Mouse (Mus musculus) ES-Bruce4 (cell line): Measurements from ENCODE around the gene Serpine2. TPM values are rescaled to one million over a fixed set of nuclear protein-coding genes. Genes with fewer than 3 reads are reported as not detected.

Experiments
- H3K27ac ChIP-seq: 2 replicates; pipeline ENCODE4 v1.5.1; 2012; ENCODE audit warnings: low read length, inconsistent platforms; ENCODE audit not compliant: insufficient read depth
- H3K27me3 ChIP-seq: 2 replicates; pipeline ENCODE4 v1.6.1; 2012; ENCODE audit warnings: mild to moderate bottlenecking, low read length, inconsistent platforms; ENCODE audit not compliant: control insufficient read depth, poor library complexity, insufficient read depth, severe bottlenecking
- H3K36me3 ChIP-seq: 2 replicates; pipeline ENCODE4 v1.6.1; 2012; ENCODE audit warnings: inconsistent platforms, mild to moderate bottlenecking, low read length, moderate library complexity; ENCODE audit not compliant: control insufficient read depth, poor library complexity, insufficient read depth, severe bottlenecking
- H3K4me1 ChIP-seq: one replicate; pipeline ENCODE4 v1.8.1; 2011; ENCODE audit warnings: low read length; ENCODE audit not compliant: control insufficient read depth, insufficient read depth
- H3K4me3 ChIP-seq: 2 replicates; pipeline ENCODE4 v1.5.1; 2011; ENCODE audit warnings: low read depth, mild to moderate bottlenecking, low read length
- H3K9ac ChIP-seq: 2 replicates; pipeline ENCODE4 v1.6.1; 2012; ENCODE audit warnings: low read depth, mild to moderate bottlenecking, inconsistent platforms; ENCODE audit not compliant: poor library complexity, severe bottlenecking
- H3K9me3 ChIP-seq: replicated peaks from 2 replicates; pipeline ENCODE4 v1.6.1; 2012; ENCODE audit warnings: mild to moderate bottlenecking, low read length, inconsistent platforms; ENCODE audit not compliant: control insufficient read depth, poor library complexity, insufficient read depth, severe bottlenecking
- CTCF ChIP-seq: IDR thresholded peaks from one replicate; pipeline ENCODE4 v1.8.1; 2011; ENCODE audit warnings: low read depth, low read length
- POLR2A ChIP-seq: IDR thresholded peaks from one replicate; pipeline ENCODE4 v1.8.1; 2011; ENCODE audit warnings: low read length; ENCODE audit not compliant: insufficient read depth
- polyA plus RNA-seq: library from polyadenylated mRNA; stranded (reverse); fragments of >200 nt; gene quantifications from 2 replicates; pipeline ENCODE4 v1.2.4, GENCODE M21; 2011; ENCODE audit warnings: low read depth; ENCODE audit not compliant: missing spikeins, insufficient read depth, insufficient read length

Serpine2 gene
- polyA plus RNA-seq, 1 experiment, result 71.0 TPM

GRCm38 (mm10) chr1:79751186-79751585 lies 109.8 kb downstream of the Serpine2 start:
- no peak overlapping the region for H3K27ac ChIP-seq

DNA sequence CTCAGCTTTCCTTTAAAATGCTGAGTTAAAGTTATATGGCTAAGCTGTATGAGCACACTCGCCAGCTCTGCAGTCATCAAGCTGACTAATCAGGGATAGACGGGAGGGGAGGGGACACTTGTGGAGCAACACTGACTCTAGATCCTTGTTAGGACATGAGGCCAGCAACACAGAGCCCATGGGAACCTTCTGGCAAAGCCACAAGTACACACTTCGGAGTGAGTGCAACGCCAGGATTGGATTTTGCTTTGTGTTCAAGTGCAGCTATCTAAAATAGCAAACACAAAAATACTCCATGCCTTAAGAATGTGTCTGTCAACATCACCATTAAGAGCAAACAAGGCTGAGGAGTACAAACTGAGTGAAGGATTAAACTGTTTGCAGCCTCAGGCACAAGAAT lies 114.9 kb downstream of the Serpine2 start:
- H3K9me3 ChIP-seq, result no peaks in the 10 kb centered on the region
- H3K36me3 ChIP-seq, result no peaks in the 10 kb centered on the region
- H3K4me1 ChIP-seq, result no peaks in the 10 kb centered on the region
- H3K9ac ChIP-seq, result no peak overlapping the region
- H3K27ac ChIP-seq, result no peak overlapping the region
- TF ChIP-seq POLR2A, result no peak
- no peak for TF ChIP-seq CTCF
- no peaks in the 10 kb centered on the region for H3K27me3 ChIP-seq
- no peak overlapping the region for H3K4me3 ChIP-seq

More at GRCm38 (mm10) chr1:79751186-79751585, 109.8 kb downstream of the Serpine2 start:
- Histone ChIP-seq H3K4me3 (no peak overlapping the region), H3K36me3 (no peaks in the 10 kb centered on the region), H3K9me3 (no peaks in the 10 kb centered on the region), H3K9ac (no peak overlapping the region), H3K4me1 (no peaks in the 10 kb centered on the region), H3K27me3 (no peaks in the 10 kb centered on the region)
- TF ChIP-seq CTCF, result no peak

Other genes starting within 250 kb of the Serpine2 start
- gene Ap1s3, start 189.2 kb downstream of the Serpine2 start, polyA plus RNA-seq, result 26.8 and 32.6 TPM in 2 replicates
- 36.2 and 41.4 TPM in 2 replicates for gene Mrpl44, start 85.2 kb downstream of the Serpine2 start, polyA plus RNA-seq
- gene Wdfy1, start 85.0 kb downstream of the Serpine2 start, polyA plus RNA-seq, result 23.0 and 25.9 TPM in 2 replicates